Mouse (Mus musculus): ENCODE measurements around the gene Erc2.
"Not testable (repeated sequence)": the region's sequence is repeated elsewhere in the genome, so short reads cannot be mapped to it uniquely, and the experiment has no call there.

The Erc2 gene

GRCm38 (mm10) chr14:27832196-27832595 lies 210.0 kb downstream of the Erc2 start:
- DNase-seq (ENCODE audit: low spot score), result no peak

DNA sequence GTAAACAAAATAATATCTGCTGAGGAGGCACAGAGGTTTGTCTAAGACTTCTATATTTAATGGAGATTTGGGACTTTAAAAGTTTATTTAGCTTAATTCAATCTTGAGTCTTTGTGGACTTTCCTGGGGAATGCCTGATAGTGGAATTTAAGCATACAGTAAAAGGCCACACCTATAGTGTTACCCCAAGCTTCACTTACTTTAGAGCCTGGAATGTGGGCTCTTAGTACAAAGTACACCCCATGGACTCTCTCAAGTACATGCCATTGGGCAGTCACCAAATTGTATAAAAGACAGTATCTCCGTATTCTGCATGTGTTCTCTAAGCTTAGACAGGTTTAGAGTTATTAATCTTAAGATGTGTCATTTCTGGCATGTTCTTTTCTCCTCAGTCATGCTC lies 213.1 kb downstream of the Erc2 start:
- DNase-seq (ENCODE audit: low spot score), result no peak

GRCm38 (mm10) chr14:27837601-27838105 lies 215.4 kb downstream of the Erc2 start:
- DNase-seq (ENCODE audit: low spot score), result no peak

- no peak for DNase-seq (ENCODE audit: low spot score)
Observed at GRCm38 (mm10) chr14:27840120-27840519, 217.9 kb downstream of the Erc2 start.

GRCm38 (mm10) chr14:27846875-27847274 lies 224.6 kb downstream of the Erc2 start:
- peak; percentile 54 for DNase-seq (ENCODE audit: low spot score)

- no peak for DNase-seq (ENCODE audit: low spot score)
Observed at GRCm38 (mm10) chr14:27847291-27847690, 225.1 kb downstream of the Erc2 start.

DNA sequence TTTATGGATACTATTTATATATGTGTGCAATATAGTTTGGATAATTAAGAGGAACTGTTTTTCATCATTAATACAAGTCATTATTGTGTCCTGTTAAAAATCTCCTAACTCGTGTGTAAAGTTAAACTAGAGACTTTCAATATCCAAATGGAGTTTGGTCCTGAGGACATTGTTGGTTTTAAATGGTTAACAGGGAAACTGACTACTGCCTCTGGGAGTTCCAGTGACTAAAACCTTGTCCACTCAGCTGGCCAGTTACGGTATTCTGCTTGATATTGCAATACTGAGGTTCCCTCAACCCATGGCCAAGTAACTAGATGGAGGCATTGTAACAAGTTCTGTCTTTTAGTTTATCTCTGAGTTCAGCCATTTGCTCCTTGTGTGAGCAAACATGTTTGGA lies 229.0 kb downstream of the Erc2 start:
- no peak for DNase-seq (ENCODE audit: low spot score)

- DNase-seq (ENCODE audit: low spot score), result no peak
Observed at GRCm38 (mm10) chr14:27852606-27853005, 230.4 kb downstream of the Erc2 start.

DNA sequence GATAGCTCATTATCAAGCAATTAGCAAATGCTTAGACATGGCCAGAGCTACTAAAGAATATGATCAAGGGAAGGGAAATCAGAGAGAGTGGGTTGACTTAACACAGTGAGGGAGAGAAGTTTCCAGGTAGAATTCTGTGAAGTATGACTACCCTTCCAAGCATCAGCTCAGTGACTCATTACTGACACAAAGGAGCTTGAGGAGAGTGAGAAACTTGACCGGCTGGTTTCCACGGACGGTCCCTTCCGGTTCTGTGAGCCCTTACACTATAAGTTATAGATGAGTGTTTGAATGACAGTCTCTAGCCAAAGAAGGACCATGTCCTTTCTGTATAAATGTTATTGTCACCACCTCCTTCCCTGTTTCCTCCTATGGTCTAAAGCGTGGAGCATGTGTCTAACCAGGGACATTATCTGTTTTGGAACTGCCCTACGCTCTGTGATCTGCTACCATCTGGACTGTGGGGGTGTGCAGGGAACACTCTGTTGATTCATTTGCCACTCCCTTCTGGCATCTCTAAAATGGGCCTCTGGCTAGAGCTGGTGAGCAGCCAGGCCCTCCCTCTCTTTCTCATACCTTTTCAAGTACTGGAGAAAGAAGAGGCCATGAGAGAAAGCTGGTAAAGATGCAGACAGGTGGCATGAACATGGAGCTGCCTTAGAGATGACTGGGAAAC lies 238.3 kb downstream of the Erc2 start:
- peak; percentile 79 for DNase-seq (ENCODE audit: low spot score)

DNA sequence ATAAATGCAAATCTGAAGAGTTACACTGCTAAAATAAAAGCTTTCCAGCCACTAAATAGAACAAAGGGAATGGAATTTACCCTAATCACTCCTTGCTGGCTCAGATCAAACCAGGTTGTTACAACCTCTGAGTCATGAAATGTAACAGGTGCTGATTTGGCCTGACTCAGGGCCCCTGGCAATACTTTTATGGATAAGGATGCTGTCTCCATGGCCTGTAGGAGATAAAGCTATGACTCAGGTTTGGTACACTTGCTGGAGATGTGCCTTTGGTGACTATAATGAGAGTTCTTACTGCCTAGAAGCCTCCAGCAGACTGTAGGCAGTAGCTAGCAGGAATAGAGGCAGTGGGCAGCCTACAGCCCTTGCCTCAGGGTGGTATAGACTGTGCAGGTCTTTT lies 240.1 kb downstream of the Erc2 start:
- no peak for DNase-seq (ENCODE audit: low spot score)

DNA sequence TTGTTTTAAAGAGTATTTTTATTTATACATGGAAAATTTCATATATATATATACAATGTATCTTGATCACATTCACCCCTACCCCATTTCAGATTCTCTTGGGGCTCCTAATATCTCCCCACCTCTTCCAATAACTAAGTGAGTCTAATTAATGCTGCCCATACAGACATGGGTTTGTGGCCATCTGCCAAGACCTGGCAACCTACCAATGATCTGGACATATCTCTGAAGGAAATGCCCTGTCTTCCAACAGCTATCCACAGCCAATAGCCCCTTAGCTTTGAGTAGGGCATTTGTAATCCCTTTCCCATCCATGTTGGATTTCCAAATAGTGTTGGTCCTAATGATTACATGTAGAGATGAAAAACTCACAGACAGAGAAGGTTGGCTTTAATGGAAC lies 245.2 kb downstream of the Erc2 start:
- DNase-seq (ENCODE audit: low spot score), result no peak

GRCm38 (mm10) chr14:27873619-27874018 lies 251.4 kb downstream of the Erc2 start:
- no peak for DNase-seq (ENCODE audit: low spot score)

DNA sequence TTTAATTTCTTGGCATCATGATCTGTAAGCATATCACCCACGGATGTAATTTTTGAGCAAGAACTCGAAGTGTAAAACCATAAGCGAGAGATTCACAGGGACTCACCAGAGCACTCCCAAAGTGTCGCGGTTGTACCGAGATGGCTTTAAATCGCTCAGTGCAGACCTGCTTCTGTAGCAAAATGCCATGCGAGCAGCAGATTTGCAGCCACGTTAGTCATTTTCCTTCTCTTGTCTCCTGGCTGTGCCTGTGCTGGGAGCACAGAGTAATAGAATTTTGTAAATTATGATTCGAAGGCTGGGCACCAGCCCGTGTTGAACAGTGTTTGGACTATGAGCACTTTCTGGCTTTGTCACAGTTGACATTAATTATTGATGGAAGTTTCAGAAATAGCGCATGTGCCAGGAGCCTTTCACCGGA lies 253.8 kb downstream of the Erc2 start:
- no peak for DNase-seq (ENCODE audit: low spot score)

GRCm38 (mm10) chr14:27881972-27882371 lies 259.7 kb downstream of the Erc2 start:
- DNase-seq (ENCODE audit: low spot score), result no peak

DNA sequence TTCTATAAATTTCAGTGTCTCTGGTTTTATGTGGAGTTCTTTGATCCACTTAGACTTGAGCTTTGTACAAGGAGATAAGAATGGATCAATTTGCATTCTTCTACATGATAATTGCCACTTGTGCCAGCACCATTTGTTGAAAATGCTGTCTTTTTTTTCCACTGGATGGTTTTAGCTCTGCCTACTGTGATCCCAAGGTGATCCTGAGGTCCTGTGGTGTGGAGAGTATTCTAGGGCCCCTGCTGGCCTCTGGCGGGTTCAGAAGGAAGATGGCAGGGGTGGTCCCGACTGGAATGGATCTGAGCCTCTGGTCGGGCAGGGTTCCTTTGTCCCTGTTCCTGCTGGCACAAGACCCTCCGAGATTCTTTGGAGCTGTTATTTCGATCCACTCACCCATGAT lies 264.1 kb downstream of the Erc2 start:
- not testable (repeated sequence) for DNase-seq (ENCODE audit: low spot score)

GRCm38 (mm10) chr14:27887488-27887887 lies 265.3 kb downstream of the Erc2 start:
- peak; percentile 38 for DNase-seq (ENCODE audit: low spot score)

DNA sequence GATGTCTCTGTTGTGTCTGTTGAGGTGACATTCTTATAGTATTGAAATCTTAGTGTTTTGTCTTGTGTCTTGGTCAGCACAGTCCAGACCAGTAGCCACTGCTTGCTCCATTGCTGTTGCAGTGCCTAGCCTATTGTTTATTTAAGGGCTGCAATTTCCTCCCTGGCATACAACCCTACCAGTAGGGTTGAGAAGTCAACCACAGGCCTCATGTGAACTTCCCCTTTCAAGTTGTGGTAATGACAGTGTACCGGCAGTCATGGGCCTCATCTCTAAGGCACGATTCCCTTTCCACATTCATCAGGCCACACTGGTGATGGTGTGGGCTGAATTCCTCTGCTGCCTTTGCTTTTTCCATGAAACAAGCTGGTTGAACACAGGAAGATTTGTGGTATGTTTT lies 267.4 kb downstream of the Erc2 start:
- DNase-seq (ENCODE audit: low spot score), result no peak

- no peak for DNase-seq (ENCODE audit: low spot score)
Observed at GRCm38 (mm10) chr14:27892416-27892815, 270.2 kb downstream of the Erc2 start.

- DNase-seq (ENCODE audit: low spot score), result no peak
Observed at GRCm38 (mm10) chr14:27901772-27902171, 279.5 kb downstream of the Erc2 start.

DNA sequence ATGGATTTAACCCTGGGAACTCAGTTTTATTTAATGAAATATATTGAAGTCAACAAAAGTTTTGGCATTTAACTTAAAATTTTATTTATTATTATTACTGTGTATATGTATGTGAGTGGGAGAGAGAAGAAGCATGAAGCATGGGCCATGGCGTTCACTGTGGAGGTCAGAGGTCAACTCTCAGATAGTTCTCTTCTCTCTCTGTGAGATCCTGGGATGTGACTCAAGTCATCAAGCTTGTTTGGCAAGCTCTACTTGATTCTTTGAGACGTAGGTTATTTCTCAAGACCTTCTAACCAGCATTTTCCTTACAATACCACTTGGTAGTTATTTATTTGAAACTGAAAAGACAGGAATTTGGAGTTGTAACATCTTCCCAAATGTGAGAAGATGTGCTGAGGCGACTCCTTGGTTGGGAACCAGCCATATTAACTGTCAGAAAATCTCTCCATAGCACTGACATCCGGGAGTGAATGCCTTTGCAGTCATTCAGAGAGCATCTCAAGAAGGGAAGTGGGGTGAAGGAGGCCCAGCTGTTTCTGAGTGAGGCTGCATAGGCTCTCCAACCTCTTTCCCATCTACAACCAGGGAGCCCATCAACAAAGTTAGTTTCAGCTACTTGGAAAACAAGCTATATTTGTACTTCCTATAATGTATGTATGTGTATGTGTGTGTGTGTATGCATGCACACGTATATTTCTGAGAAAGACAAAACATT lies 299.6 kb downstream of the Erc2 start:
- no peak for DNase-seq (ENCODE audit: low spot score)

GRCm38 (mm10) chr14:27927369-27927768 lies 305.1 kb downstream of the Erc2 start:
- DNase-seq (ENCODE audit: low spot score), result no peak

DNA sequence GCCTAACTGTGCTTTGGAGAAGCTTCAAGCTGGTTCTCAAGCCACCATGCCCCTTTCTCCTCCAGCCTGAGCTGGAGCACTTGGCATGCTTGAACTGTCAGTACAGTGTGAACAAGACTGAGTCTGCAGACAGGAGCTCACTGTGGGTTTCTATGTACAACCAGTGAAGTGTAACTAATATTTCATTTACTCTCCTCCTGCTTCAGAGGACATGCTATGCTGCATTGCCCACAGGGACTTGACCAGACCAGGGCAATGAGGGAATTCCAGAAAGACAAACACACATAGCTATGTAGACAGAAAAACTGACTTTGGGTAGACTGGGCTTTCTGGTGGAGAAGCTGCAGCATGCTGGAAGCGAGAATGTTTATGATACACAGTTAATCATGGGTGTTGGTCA lies 311.3 kb downstream of the Erc2 start:
- no peak for DNase-seq (ENCODE audit: low spot score)

- peak; percentile 19 for DNase-seq (ENCODE audit: low spot score)
Observed at GRCm38 (mm10) chr14:27935714-27936113, 313.5 kb downstream of the Erc2 start.

- no peak for DNase-seq (ENCODE audit: low spot score)
Observed at GRCm38 (mm10) chr14:27937922-27938321, 315.7 kb downstream of the Erc2 start.

Measured in layer of hippocampus, adult 11-12 months (tissue).